Mouse (Mus musculus) G1E (cell line): ENCODE measurements at regions not wholly inside any gene's neighbourhood (a gene's known extent, or its start where the extent isn't known, plus 50 kb on each side); places are given as distances from the start of the nearest gene placed in this dataset.

Source experiments
- CTCF ChIP-seq: IDR thresholded peaks from 2 replicates; pipeline ENCODE4 v1.5.1; 2012; ENCODE audit warnings: low read depth, low read length, inconsistent platforms, mixed read lengths
- GATA1 ChIP-seq: IDR thresholded peaks from 2 replicates; pipeline ENCODE4 v1.6.1; 2012; ENCODE audit warnings: borderline replicate concordance, low read length, inconsistent platforms, mixed read lengths
- POLR2AphosphoS5 ChIP-seq: IDR thresholded peaks from 2 replicates; pipeline ENCODE4 v1.6.1; 2012; ENCODE audit warnings: low read depth, low read length, inconsistent platforms; ENCODE audit not compliant: insufficient replicate concordance

GRCm38 (mm10) chr5:148641652-148642395 lies 89.2 kb upstream of the Ubl3 start:
- TF ChIP-seq CTCF (no peak), GATA1 (no peak), POLR2AphosphoS5 (no peak)
